Mouse (Mus musculus): ENCODE measurements around the gene Gm49661.

DNA sequence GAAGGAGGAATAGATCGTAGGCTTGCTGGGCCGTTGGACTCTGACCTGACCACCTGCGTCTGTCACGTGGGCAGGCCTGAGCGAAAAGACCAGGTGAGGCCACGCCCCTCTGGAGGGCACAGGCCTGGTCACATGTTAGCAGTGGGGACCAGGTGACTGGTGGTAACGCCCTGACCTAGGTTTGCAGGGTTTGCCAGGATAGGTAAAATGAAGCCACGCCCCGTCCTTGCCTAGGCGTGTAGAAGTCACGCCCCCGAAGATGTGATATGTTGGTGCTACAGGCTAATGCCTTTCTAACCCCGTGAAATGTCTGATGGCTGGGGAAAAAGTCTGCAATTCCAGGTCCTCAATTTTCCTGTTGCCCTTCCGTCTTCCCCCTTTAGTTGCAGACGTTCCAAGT is 21.6 kb upstream of the Gm49661 start:
- no peak for TF ChIP-seq CTCF (IDR thresholded peaks at IDR 0.05)
- TF ChIP-seq EP300 (IDR thresholded peaks at IDR 0.05) = no peak
